Mouse (Mus musculus) embryonic facial prominence, embryonic 14.5 days (tissue): ENCODE data around the gene Tshz2. TPM values are rescaled to one million over a fixed set of nuclear protein-coding genes. Genes with fewer than 3 reads are reported as not detected.

Experiments used
- ATAC-seq: fragments of 200-750 bp; cut with Nextera tagmentation; 2 replicates; pipeline ENCODE4 v1.8.0; 2017; ENCODE audit warnings: low read depth, moderate number of reproducible peaks, moderate TSS enrichment
- DNase-seq: peaks from one replicate; pipeline ENCODE4 v3.0.0-alpha.2; 2015; ENCODE audit warnings: low spot score
- H3K27ac ChIP-seq: fragments of 300-500 bp; sonication (generic); replicated peaks from 2 replicates; pipeline ENCODE4 v1.5.1; 2014; ENCODE audit warnings: low read depth, mild to moderate bottlenecking, low read length, moderate library complexity
- H3K27me3 ChIP-seq: fragments of 300-500 bp; sonication (generic); replicated peaks from 2 replicates; pipeline ENCODE4 v1.6.1; 2014; ENCODE audit warnings: low read length; ENCODE audit not compliant: control insufficient read depth, insufficient read depth
- H3K36me3 ChIP-seq: fragments of 300-500 bp; sonication (generic); 2 replicates; pipeline ENCODE4 v1.6.1; 2014; ENCODE audit warnings: low read length, mixed read lengths; ENCODE audit not compliant: control insufficient read depth, insufficient read depth
- H3K4me1 ChIP-seq: fragments of 300-500 bp; sonication (generic); 2 replicates; pipeline ENCODE4 v1.6.1; 2014; ENCODE audit warnings: antibody characterized with exemption, low read length; ENCODE audit not compliant: control insufficient read depth, insufficient read depth
- H3K4me2 ChIP-seq: fragments of 300-500 bp; sonication (generic); 2 replicates; pipeline ENCODE4 v1.6.1; 2014; ENCODE audit warnings: low read depth, mild to moderate bottlenecking, low read length, moderate library complexity, mixed read lengths
- H3K4me3 ChIP-seq: fragments of 300-500 bp; sonication (generic); 2 replicates; pipeline ENCODE4 v1.5.1; 2014; ENCODE audit warnings: low read depth, mild to moderate bottlenecking, low read length
- H3K9ac ChIP-seq: fragments of 300-500 bp; sonication (generic); 2 replicates; pipeline ENCODE4 v1.6.1; 2014; ENCODE audit warnings: low read depth, mild to moderate bottlenecking, low read length, moderate library complexity, mixed read lengths
- H3K9me3 ChIP-seq: fragments of 300-500 bp; sonication (generic); 2 replicates; pipeline ENCODE4 v1.6.1; 2016; ENCODE audit warnings: low read length; ENCODE audit not compliant: control insufficient read depth
- WGBS: fragments of 180-500 bp; shearing (Covaris S2); extraction: QIAGEN DNeasy Blood & Tissue Kit; methylation state at CpG from one replicate; pipeline ENCODE4 v1.1.7; 2014; 5-methylcytosine and 5-hydroxymethylcytosine counted together
- polyA plus RNA-seq: library from polyadenylated mRNA; unstranded; fragments of >200 nt; fragmentation: Nextera tagmentation; extraction: Ambion mirVana; gene quantifications from 2 replicates; pipeline ENCODE4 v1.2.1, GENCODE M21; 2014

Tshz2 gene
- polyA plus RNA-seq, 1 experiment from 2014 or later: 8.5 TPM

- ATAC-seq: no peak
- Histone ChIP-seq H3K27ac (no peak overlapping the region), H3K27me3 (no peaks in the 10 kb centered on the region), H3K4me2 (no peak overlapping the region), H3K4me1 (0 out of 2 replicates have a peak, but pooled peaks cover under 1% of the 10 kb centered on the region), H3K9ac (no peak overlapping the region), H3K36me3 (no peaks in the 10 kb centered on the region), H3K4me3 (no peak overlapping the region), H3K9me3 (0 out of 2 replicates have a peak, but pooled peaks cover 4% of the 10 kb centered on the region)
- no peak for DNase-seq
- WGBS: 86% methylated on average over 7 of the region's 7 CpGs
Measured at GRCm38 (mm10) chr2:170027837-170028236, 395.0 kb downstream of the Tshz2 start.

- H3K36me3 ChIP-seq: no peaks in the 10 kb centered on the region
- no peaks in the 10 kb centered on the region for H3K27me3 ChIP-seq
- no peak overlapping the region for H3K4me3 ChIP-seq
- no peak overlapping the region for H3K9ac ChIP-seq
- DNase-seq (no peak), ATAC-seq (no peak)
- H3K27ac ChIP-seq: no peak overlapping the region
- 0 out of 2 replicates have a peak, but pooled peaks cover 4% of the 10 kb centered on the region for H3K4me1 ChIP-seq
- H3K9me3 ChIP-seq: 0 out of 2 replicates have a peak, but pooled peaks cover 4% of the 10 kb centered on the region
- H3K4me2 ChIP-seq: no peak overlapping the region
- WGBS: 68% methylated on average over 20 of the region's 24 CpGs
Measured at GRCm38 (mm10) chr2:170028488-170029303, 395.9 kb downstream of the Tshz2 start.

GRCm38 (mm10) chr2:170029304-170029856 is 396.6 kb downstream of the Tshz2 start:
- Histone ChIP-seq H3K4me2 (no peak overlapping the region), H3K27me3 (no peaks in the 10 kb centered on the region), H3K9ac (no peak overlapping the region), H3K9me3 (0 out of 2 replicates have a peak, but pooled peaks cover 4% of the 10 kb centered on the region), H3K36me3 (no peaks in the 10 kb centered on the region), H3K4me1 (0 out of 2 replicates have a peak, but pooled peaks cover 4% of the 10 kb centered on the region), H3K27ac (no peak overlapping the region), H3K4me3 (no peak overlapping the region)
- DNase-seq (no peak), ATAC-seq (no peak)
- 77% methylated on average over 10 of the region's 10 CpGs for WGBS

- Histone ChIP-seq H3K9me3 (0 out of 2 replicates have a peak, but pooled peaks cover 4% of the 10 kb centered on the region), H3K4me2 (no peak overlapping the region), H3K27ac (no peak overlapping the region), H3K4me1 (0 out of 2 replicates have a peak, but pooled peaks cover 4% of the 10 kb centered on the region), H3K9ac (no peak overlapping the region), H3K36me3 (no peaks in the 10 kb centered on the region), H3K4me3 (no peak overlapping the region), H3K27me3 (no peaks in the 10 kb centered on the region)
- WGBS: 46% methylated on average over 12 of the region's 12 CpGs
- DNase-seq: peak; percentile 59
- ATAC-seq: no peak
Measured at GRCm38 (mm10) chr2:170031226-170031625, 398.4 kb downstream of the Tshz2 start.

GRCm38 (mm10) chr2:170031872-170032271 is 399.1 kb downstream of the Tshz2 start:
- H3K4me3 ChIP-seq: no peak overlapping the region
- no peak overlapping the region for H3K27ac ChIP-seq
- ATAC-seq (no peak), DNase-seq (no peak)
- H3K4me1 ChIP-seq: 0 out of 2 replicates have a peak, but pooled peaks cover 6% of the 10 kb centered on the region
- 0 out of 2 replicates have a peak, but pooled peaks cover 4% of the 10 kb centered on the region for H3K9me3 ChIP-seq
- H3K27me3 ChIP-seq: no peaks in the 10 kb centered on the region
- H3K9ac ChIP-seq: no peak overlapping the region
- no peaks in the 10 kb centered on the region for H3K36me3 ChIP-seq
- no peak overlapping the region for H3K4me2 ChIP-seq
- 74% methylated on average over 8 of the region's 8 CpGs for WGBS

- H3K4me3 ChIP-seq: no peak overlapping the region
- peak overlapping the region; percentile 55 for H3K27ac ChIP-seq
- H3K36me3 ChIP-seq: no peaks in the 10 kb centered on the region
- no peak overlapping the region for H3K4me2 ChIP-seq
- DNase-seq (peak; percentile 61), ATAC-seq (0 out of 2 replicates have a peak, but pooled peaks have one; percentile 44)
- 0 out of 2 replicates have a peak, but pooled peaks cover 6% of the 10 kb centered on the region for H3K4me1 ChIP-seq
- no peaks in the 10 kb centered on the region for H3K9me3 ChIP-seq
- no peaks in the 10 kb centered on the region for H3K27me3 ChIP-seq
- 47% methylated on average over 5 of the region's 5 CpGs for WGBS
- H3K9ac ChIP-seq: no peak overlapping the region
Measured at GRCm38 (mm10) chr2:170033219-170033618, 400.4 kb downstream of the Tshz2 start.

GRCm38 (mm10) chr2:170034794-170035193 is 402.0 kb downstream of the Tshz2 start:
- Histone ChIP-seq H3K9me3 (no peaks in the 10 kb centered on the region), H3K27me3 (no peaks in the 10 kb centered on the region), H3K4me1 (0 out of 2 replicates have a peak, but pooled peaks cover 6% of the 10 kb centered on the region), H3K27ac (no peak overlapping the region), H3K4me3 (no peak overlapping the region), H3K36me3 (no peaks in the 10 kb centered on the region), H3K9ac (no peak overlapping the region), H3K4me2 (no peak overlapping the region)
- 91% methylated on average over 11 of the region's 11 CpGs for WGBS
- DNase-seq (no peak), ATAC-seq (no peak)

GRCm38 (mm10) chr2:170036791-170037241 is 404.0 kb downstream of the Tshz2 start:
- Histone ChIP-seq H3K9ac (no peak overlapping the region), H3K27ac (no peak overlapping the region), H3K27me3 (no peaks in the 10 kb centered on the region), H3K36me3 (no peaks in the 10 kb centered on the region), H3K4me3 (no peak overlapping the region), H3K4me2 (no peak overlapping the region), H3K4me1 (peaks cover 17% of the 10 kb centered on the region; the same call in 1 of the 2 replicates), H3K9me3 (no peaks in the 10 kb centered on the region)
- ATAC-seq (no peak), DNase-seq (no peak)
- 55% methylated on average over 11 of the region's 11 CpGs for WGBS
